Mouse (Mus musculus) ES-E14 (cell line): Measurements from ENCODE around the gene Krt82. TPM values are rescaled to one million over a fixed set of nuclear protein-coding genes. Genes with fewer than 3 reads are reported as not detected.

ENCODE experiments used
- DNase-seq: peaks from one replicate; pipeline ENCODE4 v3.0.0-alpha.2; 2013; ENCODE audit warnings: low read depth, low spot score
- H3K27ac ChIP-seq: 2 replicates; pipeline ENCODE4 v1.5.1; 2012; ENCODE audit warnings: low read depth, mild to moderate bottlenecking, low read length, moderate library complexity, mixed read lengths; ENCODE audit not compliant: poor library complexity, insufficient read depth, severe bottlenecking
- H3K36me3 ChIP-seq: 2 replicates; pipeline ENCODE4 v1.6.1; 2012; ENCODE audit warnings: mild to moderate bottlenecking, low read length, moderate library complexity, mixed read lengths; ENCODE audit not compliant: control insufficient read depth, poor library complexity, insufficient read depth, severe bottlenecking
- H3K4me1 ChIP-seq, 2 experiments: fragments of 150-350 bp in 1 of 2; sonication (generic) in 1 of 2; 2 replicates each; pipeline ENCODE4 v1.6.1; 2012; ENCODE audit warnings: low read length in 2 of 2, mild to moderate bottlenecking in 1 of 2, mixed read lengths in 1 of 2; ENCODE audit not compliant: control insufficient read depth in 2 of 2, insufficient read depth in 2 of 2, poor library complexity in 1 of 2
- H3K4me3 ChIP-seq, 2 experiments: fragments of 150-350 bp in 1 of 2; sonication (generic) in 1 of 2; 2 replicates each; pipeline ENCODE4 v1.5.1; 2012; ENCODE audit warnings: low read length in 2 of 2, low read depth in 1 of 2, mild to moderate bottlenecking in 1 of 2, mixed read lengths in 1 of 2; ENCODE audit not compliant: insufficient read depth in 1 of 2, poor library complexity in 1 of 2, severe bottlenecking in 1 of 2
- H3K9ac ChIP-seq: 2 replicates; pipeline ENCODE4 v1.6.1; 2012; ENCODE audit warnings: low read depth, mild to moderate bottlenecking, low read length, mixed read lengths; ENCODE audit not compliant: poor library complexity, insufficient read depth, severe bottlenecking
- H3K9me3 ChIP-seq: fragments of 150-350 bp; sonication (generic); 2 replicates; pipeline ENCODE4 v1.6.1; 2012; ENCODE audit warnings: low read depth, mild to moderate bottlenecking, low read length; ENCODE audit not compliant: control insufficient read depth, insufficient read depth
- CHD2 ChIP-seq: IDR thresholded peaks from 2 replicates; pipeline ENCODE4 v1.6.1; 2014; ENCODE audit warnings: mild to moderate bottlenecking, low read depth, low read length, inconsistent platforms
- HCFC1 ChIP-seq: IDR thresholded peaks from 2 replicates; pipeline ENCODE4 v1.6.1; 2012; ENCODE audit warnings: low read length, inconsistent platforms, borderline replicate concordance; ENCODE audit not compliant: insufficient read depth
- MAFK ChIP-seq: IDR thresholded peaks from 2 replicates; pipeline ENCODE4 v1.6.1; 2014; ENCODE audit warnings: mild to moderate bottlenecking, low read depth, low read length, inconsistent platforms; ENCODE audit not compliant: insufficient read depth
- ZC3H11A ChIP-seq: IDR thresholded peaks from 2 replicates; pipeline ENCODE4 v1.6.1; 2012; ENCODE audit warnings: low read depth, mild to moderate bottlenecking, inconsistent platforms, low read length, borderline replicate concordance
- ZNF384 ChIP-seq: IDR thresholded peaks from 2 replicates; pipeline ENCODE4 v1.6.1; 2012; ENCODE audit warnings: low read depth, low read length, inconsistent platforms
- in situ Hi-C, 2 experiments: fragments of 600-800 bp; cut with MboI; formaldehyde crosslinking; loops; one replicate each; pipeline ENCODE4 v1.15.1; 2025; ENCODE audit warnings: low sequenced_read_pairs in 2 of 2, inconsistent platforms in 1 of 2; ENCODE audit not compliant: unreplicated experiment in 2 of 2
- total RNA-seq: library from RNA; depleted of rRNA; stranded (reverse); fragments of 300-350 nt; gene quantifications from 2 replicates; pipeline ENCODE4 v1.2.3, GENCODE M21; 2012

The Krt82 gene
- total RNA-seq, 1 experiment: not detected

- TF ChIP-seq HCFC1 (no peak), MAFK (no peak), ZC3H11A (no peak), ZNF384 (no peak), CHD2 (no peak)
- H3K27ac ChIP-seq: no peak overlapping the region
- in situ Hi-C loops: no loop called here
- DNase-seq: no peak
- H3K4me3 ChIP-seq: no peak overlapping the region
- peaks cover 0 to 5% of the 10 kb centered on the region in 2 experiments; a peak in 1 of 4 replicates for H3K4me1 ChIP-seq
- no peak overlapping the region for H3K9ac ChIP-seq
- H3K36me3 ChIP-seq: no peaks in the 10 kb centered on the region
- no peaks in the 10 kb centered on the region for H3K9me3 ChIP-seq
Observed at GRCm38 (mm10) chr15:101538580-101538900, 11.9 kb downstream of the Krt82 start.

DNA sequence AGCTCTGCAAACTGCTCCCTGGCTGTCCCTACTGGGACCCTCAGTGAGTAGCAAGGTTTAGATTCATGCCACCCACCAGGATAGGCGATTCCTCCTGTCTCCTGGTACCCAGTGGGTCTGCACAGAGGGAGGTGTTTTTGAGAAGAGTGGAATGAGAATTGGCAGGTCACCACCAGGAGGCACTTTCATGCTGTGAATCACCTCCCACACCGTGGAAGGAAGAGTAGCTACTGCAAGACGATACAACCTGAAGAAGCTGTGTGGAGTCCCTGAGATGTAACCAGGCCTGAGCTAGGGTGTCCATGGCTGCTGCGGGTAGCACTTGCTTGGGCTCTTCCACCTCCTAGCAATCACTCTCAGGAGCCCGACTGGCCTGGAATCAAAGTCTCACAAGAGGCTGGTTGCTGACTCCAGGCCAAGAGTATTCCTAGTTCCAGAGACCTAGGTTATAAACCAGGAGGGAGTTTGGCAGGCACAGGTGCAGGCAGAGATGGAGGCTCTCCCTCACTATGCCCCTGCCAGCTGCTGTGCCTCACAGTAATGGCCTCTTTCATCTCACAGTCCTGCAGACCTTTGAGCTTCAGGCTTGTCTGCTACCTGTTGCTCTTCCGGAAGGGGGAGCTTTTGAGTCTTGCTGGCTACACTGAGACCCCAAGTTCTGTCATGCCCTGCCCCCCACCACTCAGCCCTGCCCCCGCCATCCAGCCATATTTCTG is 12.4 kb downstream of the Krt82 start:
- no peaks in the 10 kb centered on the region for H3K36me3 ChIP-seq
- H3K27ac ChIP-seq: no peak overlapping the region
- in situ Hi-C loops: no loop called here
- DNase-seq: no peak
- TF ChIP-seq ZC3H11A: no peak
- TF ChIP-seq ZNF384: no peak
- TF ChIP-seq CHD2: no peak
- TF ChIP-seq HCFC1: no peak
- no peak for TF ChIP-seq MAFK
- peaks cover 0 to 5% of the 10 kb centered on the region in 2 experiments; a peak in 1 of 4 replicates for H3K4me1 ChIP-seq
- no peaks in the 10 kb centered on the region for H3K9me3 ChIP-seq
- H3K4me3 ChIP-seq: no peak overlapping the region
- H3K9ac ChIP-seq: no peak overlapping the region

DNA sequence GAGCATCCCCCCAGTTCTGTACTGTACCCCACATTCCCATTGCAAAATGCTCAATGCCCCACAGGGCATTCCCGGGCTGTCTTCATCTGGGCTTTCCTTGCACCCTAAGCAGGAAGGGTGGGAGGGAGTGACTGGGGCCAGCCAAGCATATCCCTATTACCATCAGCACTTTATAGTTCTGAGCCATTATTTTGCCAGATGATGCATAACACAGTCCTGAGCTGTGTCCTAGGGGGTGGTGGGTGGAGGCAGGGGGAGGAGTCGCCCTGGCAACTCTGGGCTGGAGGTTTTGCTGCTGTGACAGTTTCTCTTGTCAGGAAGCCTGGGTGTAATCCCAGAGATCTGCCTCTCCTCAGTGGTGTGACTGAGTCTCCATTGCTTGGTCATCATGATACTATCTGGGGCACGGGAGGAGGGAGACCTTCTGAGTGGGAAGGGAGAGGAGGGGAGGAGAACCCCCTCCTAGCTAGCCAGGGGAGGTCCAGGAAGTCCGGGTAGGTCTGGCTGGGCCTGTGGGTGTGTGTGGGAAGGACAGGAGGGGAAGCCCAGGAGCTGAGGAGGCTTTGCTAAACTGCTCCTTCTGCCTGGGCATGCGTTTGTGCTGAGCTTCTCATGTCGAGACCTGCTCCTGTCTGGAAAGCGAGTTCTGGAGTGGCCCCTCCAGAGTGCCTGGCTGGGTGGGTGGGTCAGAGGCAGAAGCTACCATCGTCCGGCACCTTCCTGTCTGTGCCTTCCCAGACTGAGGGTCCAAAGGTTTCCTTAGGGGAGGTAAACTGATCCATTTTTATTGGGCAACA is 14.2 kb downstream of the Krt82 start:
- Histone ChIP-seq H3K9ac (no peak overlapping the region), H3K4me1 (no peaks in the 10 kb centered on the region), H3K27ac (no peak overlapping the region), H3K36me3 (no peaks in the 10 kb centered on the region), H3K4me3 (no peak overlapping the region), H3K9me3 (no peaks in the 10 kb centered on the region)
- in situ Hi-C loops: no loop called here
- no peak for TF ChIP-seq ZNF384
- TF ChIP-seq ZC3H11A: no peak
- no peak for TF ChIP-seq MAFK
- TF ChIP-seq HCFC1: no peak
- TF ChIP-seq CHD2: no peak
- no peak for DNase-seq

DNA sequence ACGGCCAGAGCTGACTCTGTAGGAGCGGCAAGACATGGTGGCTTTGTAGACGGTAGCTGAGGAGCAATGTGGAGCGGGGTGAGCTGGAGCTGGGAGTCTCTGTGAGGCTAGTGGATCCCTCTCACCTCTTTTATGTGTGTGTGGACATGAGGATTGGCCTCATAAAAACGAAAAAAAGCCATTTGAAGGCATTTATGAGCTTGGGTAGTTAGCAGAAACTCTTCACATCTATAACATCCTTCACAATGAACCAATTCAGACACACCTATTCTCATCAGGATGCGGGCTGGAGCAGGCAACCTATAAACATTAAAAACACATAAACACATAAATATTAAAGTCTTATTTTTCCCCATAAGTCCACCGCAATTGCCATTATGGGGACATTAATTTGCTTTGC is 17.7 kb downstream of the Krt82 start, which contains the start of gene Krt84:
Krt84 (minus strand) TSS at position 101 of the 400 bp plus-strand sequence.
- DNase-seq: no peak
- no peak within 1 kb of the TSS for H3K9ac ChIP-seq
- H3K27ac ChIP-seq: no peak within 1 kb of the TSS
- no peaks in the 10 kb centered on the region for H3K4me1 ChIP-seq
- no peaks in the 10 kb centered on the region for H3K9me3 ChIP-seq
- H3K4me3 ChIP-seq: no peak within 1 kb of the TSS
- TF ChIP-seq ZC3H11A (no peak), ZNF384 (no peak), CHD2 (no peak), HCFC1 (no peak), MAFK (no peak)
- in situ Hi-C loops: no loop called here
- no peaks in the 10 kb centered on the region for H3K36me3 ChIP-seq
